Mouse (Mus musculus) liver, adult 2 months (tissue): ENCODE results near the gene Mfsd9. TPM values are rescaled to one million over a fixed set of nuclear protein-coding genes. Genes with fewer than 3 reads are reported as not detected.

Experiments
- DNase-seq: peaks from one replicate; pipeline ENCODE4 v3.0.0-alpha.2; 2011; ENCODE audit warnings: low read depth, low spot score; ENCODE audit errors: extremely low read depth
- H3K27ac ChIP-seq: fragments of 200-500 bp; replicated peaks from 2 replicates; pipeline ENCODE4 v1.5.1; 2012; ENCODE audit warnings: low read depth, mild to moderate bottlenecking, control low read depth, inconsistent platforms, low read length; ENCODE audit not compliant: insufficient read depth
- H3K27me3 ChIP-seq: fragments of 200-500 bp; 2 replicates; pipeline ENCODE4 v1.6.1; 2012; ENCODE audit warnings: mild to moderate bottlenecking, moderate library complexity, low read length, inconsistent platforms; ENCODE audit not compliant: control insufficient read depth, insufficient read depth
- H3K36me3 ChIP-seq: fragments of 200-500 bp; 2 replicates; pipeline ENCODE4 v1.6.1; 2012; ENCODE audit warnings: low read length, inconsistent platforms; ENCODE audit not compliant: control insufficient read depth, insufficient read depth
- H3K4me1 ChIP-seq: fragments of 200-500 bp; 2 replicates; pipeline ENCODE4 v1.6.1; 2011; ENCODE audit warnings: low read length; ENCODE audit not compliant: control insufficient read depth, insufficient read depth
- H3K4me3 ChIP-seq: fragments of 200-500 bp; 2 replicates; pipeline ENCODE4 v1.5.1; 2011; ENCODE audit warnings: low read depth, mild to moderate bottlenecking, control low read depth, low read length, moderate library complexity; ENCODE audit not compliant: insufficient read depth
- H3K79me2 ChIP-seq: fragments of 200-500 bp; 2 replicates; pipeline ENCODE4 v1.6.1; 2012; ENCODE audit warnings: inconsistent platforms, mild to moderate bottlenecking, low read length, moderate library complexity; ENCODE audit not compliant: control insufficient read depth, insufficient read depth
- H3K9ac ChIP-seq: fragments of 200-500 bp; 2 replicates; pipeline ENCODE4 v1.6.1; 2012; ENCODE audit warnings: low read depth, mild to moderate bottlenecking, control low read depth, inconsistent platforms, low read length
- CTCF ChIP-seq: fragments of 200-500 bp; IDR thresholded peaks from 2 replicates; pipeline ENCODE4 v1.5.1; 2011; ENCODE audit warnings: low read depth, low read length, control low read depth
- POLR2A ChIP-seq: fragments of 200-500 bp; IDR thresholded peaks from 2 replicates; pipeline ENCODE4 v1.6.1; 2011; ENCODE audit warnings: low read length, control low read depth; ENCODE audit not compliant: insufficient read depth; ENCODE audit errors: extremely low read depth
- WGBS: fragments of 180-500 bp; shearing (Covaris S2); methylation state at CpG from one replicate; pipeline ENCODE4 v1.1.7; 2018; 5-methylcytosine and 5-hydroxymethylcytosine counted together
- polyA plus RNA-seq: library from polyadenylated mRNA; depleted of rRNA; stranded (reverse); fragments of >200 nt; gene quantifications from 2 replicates; pipeline ENCODE4 v1.2.3, GENCODE M21; 2012
- total RNA-seq: library from RNA; depleted of rRNA; stranded (reverse); fragments of >200 nt; gene quantifications from 2 replicates; pipeline ENCODE4 v1.2.3, GENCODE M21; 2014

Gene Mfsd9
- total and polyA plus RNA-seq, 2 experiments: 1.2 to 1.8 TPM

GRCm38 (mm10) chr1:40804118-40804517, 13.6 kb upstream of the Mfsd9 start:
- H3K27me3 ChIP-seq: no peaks in the 10 kb centered on the region

GRCm38 (mm10) chr1:40802759-40803158, 12.3 kb upstream of the Mfsd9 start:
- Histone ChIP-seq H3K4me1 (no peaks in the 10 kb centered on the region), H3K27me3 (no peaks in the 10 kb centered on the region), H3K36me3 (no peaks in the 10 kb centered on the region), H3K9ac (no peak overlapping the region), H3K4me3 (no peak overlapping the region), H3K79me2 (no peaks in the 10 kb centered on the region), H3K27ac (no peak overlapping the region)
- 22% methylated on average over 3 of the region's 3 CpGs for WGBS
- peak; percentile 42 for TF ChIP-seq CTCF
- TF ChIP-seq POLR2A: no peak
- DNase-seq: peak; percentile 62

More at GRCm38 (mm10) chr1:40804118-40804517, 13.6 kb upstream of the Mfsd9 start:
- no peak overlapping the region for H3K9ac ChIP-seq
- no peak for DNase-seq
- TF ChIP-seq POLR2A (no peak), CTCF (no peak)
- no peaks in the 10 kb centered on the region for H3K36me3 ChIP-seq
- no peak overlapping the region for H3K4me3 ChIP-seq
- H3K4me1 ChIP-seq: no peaks in the 10 kb centered on the region
- no peak overlapping the region for H3K27ac ChIP-seq
- no peaks in the 10 kb centered on the region for H3K79me2 ChIP-seq
- 87% methylated on average over 12 of the region's 12 CpGs for WGBS

GRCm38 (mm10) chr1:40800908-40801307, 10.4 kb upstream of the Mfsd9 start:
- Histone ChIP-seq H3K4me1 (no peaks in the 10 kb centered on the region), H3K27me3 (no peaks in the 10 kb centered on the region), H3K27ac (no peak overlapping the region), H3K9ac (no peak overlapping the region), H3K4me3 (no peak overlapping the region), H3K79me2 (no peaks in the 10 kb centered on the region), H3K36me3 (no peaks in the 10 kb centered on the region)
- no peak for DNase-seq
- WGBS: 75% methylated on average over 5 of the region's 5 CpGs
- no peak for TF ChIP-seq POLR2A
- no peak for TF ChIP-seq CTCF

- WGBS: 81% methylated on average over 8 of the region's 8 CpGs
- Histone ChIP-seq H3K27me3 (no peaks in the 10 kb centered on the region), H3K9ac (no peak overlapping the region), H3K4me1 (no peaks in the 10 kb centered on the region), H3K36me3 (no peaks in the 10 kb centered on the region), H3K27ac (no peak overlapping the region), H3K79me2 (no peaks in the 10 kb centered on the region), H3K4me3 (no peak overlapping the region)
- no peak for TF ChIP-seq POLR2A
- no peak for TF ChIP-seq CTCF
- DNase-seq: no peak
Measured at GRCm38 (mm10) chr1:40799121-40799520, 8.6 kb upstream of the Mfsd9 start.

- 19% methylated on average over 5 of the region's 5 CpGs for WGBS
Measured at GRCm38 (mm10) chr1:40797348-40797747, 6.9 kb upstream of the Mfsd9 start.

GRCm38 (mm10) chr1:40795508-40795907, 5.0 kb upstream of the Mfsd9 start:
- no peak overlapping the region for H3K9ac ChIP-seq
- H3K79me2 ChIP-seq: no peaks in the 10 kb centered on the region
- 0 out of 2 replicates have a peak, but pooled peaks cover 2% of the 10 kb centered on the region for H3K4me1 ChIP-seq
- DNase-seq: no peak
- no peak overlapping the region for H3K4me3 ChIP-seq
- no peaks in the 10 kb centered on the region for H3K36me3 ChIP-seq
- TF ChIP-seq CTCF (no peak), POLR2A (no peak)
- no peaks in the 10 kb centered on the region for H3K27me3 ChIP-seq
- H3K27ac ChIP-seq: no peak overlapping the region
- WGBS: 100% methylated on average over 1 of the region's 1 CpGs

More at GRCm38 (mm10) chr1:40797348-40797747, 6.9 kb upstream of the Mfsd9 start:
- TF ChIP-seq POLR2A (no peak), CTCF (peak; percentile 40)
- H3K4me3 ChIP-seq: no peak overlapping the region
- H3K79me2 ChIP-seq: no peaks in the 10 kb centered on the region
- H3K27me3 ChIP-seq: no peaks in the 10 kb centered on the region
- peak; percentile 36 for DNase-seq
- no peak overlapping the region for H3K9ac ChIP-seq
- H3K27ac ChIP-seq: no peak overlapping the region
- no peaks in the 10 kb centered on the region for H3K4me1 ChIP-seq
- no peaks in the 10 kb centered on the region for H3K36me3 ChIP-seq
